8 mouse cellular contexts compared by ENCODE assay signal in genomic region chr1:105993601-105994209, GRCm38 (mm10). TPM values are rescaled to one million over a fixed set of nuclear protein-coding genes. Genes with fewer than 3 reads are reported as not detected.
A peak's percentile ranks its signal among the peaks of the same experiment; 100 is the strongest.
DNase-seq lines count a peak whose midpoint lies in the region; ATAC-seq lines count a peak whose summit lies in the region.

No protein-coding gene starts in this region.

- ATAC-seq in hindbrain, embryonic 13.5 days (ENCODE audit: low FRiP score), result peak; percentile 70

- no peaks in the 10 kb centered on the region for H3K9me3 ChIP-seq in hindbrain, embryonic 13.5 days

- H3K4me2 ChIP-seq in hindbrain, embryonic 13.5 days, result peak overlapping the region; percentile 89

- H3K36me3 ChIP-seq in hindbrain, embryonic 13.5 days, result no peaks in the 10 kb centered on the region

- H3K27ac ChIP-seq in hindbrain, embryonic 13.5 days, result peak overlapping the region; percentile 66

- peak; percentile 92 for DNase-seq in NIH3T3 (ENCODE audit: low read depth)
- peak; percentile 96 for DNase-seq in cerebellum, postnatal 10 days
- peak; percentile 71 to 78 for DNase-seq in frontal cortex, postnatal 14 days (ENCODE audit: low spot score in 2 of 2)
- DNase-seq in layer of hippocampus, postnatal 36 days, result peak; percentile 84 to 88
- peak; percentile 90 for DNase-seq in lung, postnatal 25 days (ENCODE audit: low spot score)
- peak; percentile 65 for DNase-seq in retina, adult 2 months (ENCODE audit: low read depth, low spot score)
- peak; percentile 86 for DNase-seq in thymus, postnatal 25 days

- peaks cover 31% of the 10 kb centered on the region for H3K4me1 ChIP-seq in hindbrain, embryonic 13.5 days (replicated peaks)

- H3K27me3 ChIP-seq in hindbrain, embryonic 13.5 days, result 0 out of 2 replicates have a peak, but pooled peaks cover 2% of the 10 kb centered on the region

- peak overlapping the region; percentile 77 for H3K9ac ChIP-seq in hindbrain, embryonic 13.5 days

- WGBS in hindbrain, embryonic 13.5 days, result 0% methylated on average over 37 of the region's 37 CpGs

- H3K4me3 ChIP-seq in hindbrain, embryonic 13.5 days, result peak overlapping the region; percentile 77

RNA-seq across cellular contexts. Expression of gene Zcchc2, which starts 3.5 kb away (rescaled TPM):
- polyA plus RNA-seq in hindbrain, embryonic 13.5 days (2015; fragmentation: Nextera tagmentation; extraction: Ambion mirVana), result 2.2 TPM in 2 replicates
- total RNA-seq in layer of hippocampus, postnatal 36 days (2021), result 10 to 100 TPM; 21.0 to 21.3 TPM

Comparison
In these comparisons a context has a peak if more than half of its experiments do, and no peak if none do; other contexts are left out.
1. Peak in every context shown above with its lines: DNase-seq, ATAC-seq, H3K4me3 ChIP-seq and H3K27ac ChIP-seq.